Mouse (Mus musculus) embryonic facial prominence, embryonic 12.5 days (tissue): ENCODE data around the gene Rasl11a. TPM values are rescaled to one million over a fixed set of nuclear protein-coding genes. Genes with fewer than 3 reads are reported as not detected.

Experiments used
- ATAC-seq: fragments of 200-750 bp; cut with Nextera tagmentation; 2 replicates; pipeline ENCODE4 v1.8.0; 2017; ENCODE audit not compliant: insufficient number of reproducible peaks, insufficient read depth, low FRiP score, low TSS enrichment
- H3K27ac ChIP-seq: fragments of 300-500 bp; sonication (generic); 2 replicates; pipeline ENCODE4 v1.5.1; 2016; ENCODE audit warnings: mild to moderate bottlenecking
- H3K27me3 ChIP-seq: fragments of 300-500 bp; sonication (generic); 2 replicates; pipeline ENCODE4 v1.6.1; 2016; ENCODE audit warnings: mild to moderate bottlenecking, moderate library complexity
- H3K36me3 ChIP-seq: fragments of 300-500 bp; sonication (generic); 2 replicates; pipeline ENCODE4 v1.6.1; 2016; ENCODE audit warnings: mild to moderate bottlenecking
- H3K4me1 ChIP-seq: fragments of 300-500 bp; sonication (generic); 2 replicates; pipeline ENCODE4 v1.6.1; 2016
- H3K4me2 ChIP-seq: fragments of 300-500 bp; sonication (generic); replicated peaks from 2 replicates; pipeline ENCODE4 v1.6.1; 2016; ENCODE audit warnings: mild to moderate bottlenecking, moderate library complexity
- H3K4me3 ChIP-seq: fragments of 300-500 bp; sonication (generic); 2 replicates; pipeline ENCODE4 v1.5.1; 2016; ENCODE audit warnings: mild to moderate bottlenecking
- H3K9ac ChIP-seq: fragments of 300-500 bp; sonication (generic); 2 replicates; pipeline ENCODE4 v1.6.1; 2016; ENCODE audit warnings: mild to moderate bottlenecking, moderate library complexity
- H3K9me3 ChIP-seq: fragments of 300-500 bp; sonication (generic); 2 replicates; pipeline ENCODE4 v1.6.1; 2016; ENCODE audit warnings: mild to moderate bottlenecking, moderate library complexity
- WGBS: fragments of 180-500 bp; shearing (Covaris S2); methylation state at CpG from one replicate; pipeline ENCODE4 v1.1.7; 2016; 5-methylcytosine and 5-hydroxymethylcytosine counted together
- polyA plus RNA-seq: library from polyadenylated mRNA; unstranded; fragments of >200 nt; fragmentation: Nextera tagmentation; extraction: Ambion mirVana; gene quantifications from 2 replicates; pipeline ENCODE4 v1.2.1, GENCODE M21; 2016

Gene Rasl11a
- 17.2 and 18.8 TPM in 2 replicates for polyA plus RNA-seq

- peak; percentile 79 for ATAC-seq
- H3K4me1 ChIP-seq: peaks cover 14% of the 10 kb centered on the region; the same call in 1 of the 2 replicates
- H3K9ac ChIP-seq: peak within 1 kb of the TSS; percentile 75
- no peaks in the 10 kb centered on the region for H3K9me3 ChIP-seq
- 1% methylated on average over 40 of the region's 40 CpGs for WGBS
- H3K36me3 ChIP-seq: no peaks in the 10 kb centered on the region
- H3K4me2 ChIP-seq: peak within 1 kb of the TSS; percentile 88
- peak within 1 kb of the TSS; percentile 64 for H3K4me3 ChIP-seq
- H3K27me3 ChIP-seq: no peaks in the 10 kb centered on the region
- peak within 1 kb of the TSS; percentile 58 for H3K27ac ChIP-seq
These were observed at the start of gene Rasl11a for GRCm38 (mm10) chr5:146844945-146845365. Rasl11a (plus strand) TSS chr5:146845071.

DNA sequence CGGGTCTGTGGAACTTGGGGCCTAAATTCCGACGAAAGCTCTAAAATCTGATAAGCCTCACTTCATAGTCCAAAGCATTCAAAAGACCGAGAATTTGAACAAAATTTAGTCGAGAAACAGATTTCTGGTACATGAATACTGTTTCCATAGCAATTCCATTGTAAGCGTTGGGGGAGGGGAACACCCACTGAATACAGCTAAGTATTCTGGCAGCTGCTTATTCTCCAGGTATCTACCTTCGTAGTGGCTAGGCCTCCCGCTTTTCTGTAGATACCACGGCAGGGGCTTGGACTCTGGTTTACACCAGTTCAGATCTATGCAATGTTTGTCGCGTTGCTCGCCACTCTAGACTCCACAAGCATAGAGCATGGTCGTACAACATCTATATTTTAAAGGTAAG is 49.1 kb upstream of the Rasl11a start:
- peaks cover 23% of the 10 kb centered on the region for H3K4me1 ChIP-seq
- no peak overlapping the region for H3K4me2 ChIP-seq
- H3K27me3 ChIP-seq: no peaks in the 10 kb centered on the region
- no peaks in the 10 kb centered on the region for H3K9me3 ChIP-seq
- 76% methylated on average over 13 of the region's 13 CpGs for WGBS
- no peak overlapping the region for H3K27ac ChIP-seq
- no peak overlapping the region for H3K4me3 ChIP-seq
- no peak overlapping the region for H3K9ac ChIP-seq
- no peak for ATAC-seq
- H3K36me3 ChIP-seq: no peaks in the 10 kb centered on the region

- peaks cover 5% of the 10 kb centered on the region for H3K4me1 ChIP-seq
- no peaks in the 10 kb centered on the region for H3K27me3 ChIP-seq
- WGBS: 68% methylated on average over 9 of the region's 9 CpGs
- ATAC-seq: no peak
- no peak overlapping the region for H3K4me3 ChIP-seq
- no peak overlapping the region for H3K27ac ChIP-seq
- no peaks in the 10 kb centered on the region for H3K9me3 ChIP-seq
- no peak overlapping the region for H3K9ac ChIP-seq
- no peaks in the 10 kb centered on the region for H3K36me3 ChIP-seq
- H3K4me2 ChIP-seq: no peak overlapping the region
These were observed 46.8 kb upstream of the Rasl11a start for GRCm38 (mm10) chr5:146798031-146798430.

DNA sequence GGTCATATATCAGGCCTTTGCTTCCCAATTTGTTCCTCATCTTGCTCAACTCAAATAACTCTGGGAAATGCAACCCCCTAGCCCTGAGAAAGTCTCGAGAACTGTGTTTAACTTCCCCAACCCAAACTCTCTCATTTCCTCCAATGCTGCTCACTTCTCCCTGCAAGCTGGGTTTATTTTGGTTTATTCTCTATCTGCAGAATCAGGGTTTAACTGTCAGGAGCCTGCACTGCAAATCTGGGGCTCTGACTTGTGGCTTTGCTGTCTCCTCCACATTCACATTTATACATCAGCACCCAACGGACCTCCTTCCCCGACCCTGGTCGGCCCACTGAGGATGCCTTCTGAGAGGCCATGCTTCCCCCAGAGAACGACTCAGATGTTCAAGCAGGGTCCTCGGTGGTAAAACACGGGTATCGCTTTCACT is 38.9 kb upstream of the Rasl11a start:
- H3K9me3 ChIP-seq: no peaks in the 10 kb centered on the region
- WGBS: 66% methylated on average over 8 of the region's 8 CpGs
- no peaks in the 10 kb centered on the region for H3K36me3 ChIP-seq
- no peak for ATAC-seq
- no peak overlapping the region for H3K9ac ChIP-seq
- 0 out of 2 replicates have a peak, but pooled peaks cover 5% of the 10 kb centered on the region for H3K4me1 ChIP-seq
- H3K4me2 ChIP-seq: no peak overlapping the region
- H3K27ac ChIP-seq: no peak overlapping the region
- H3K27me3 ChIP-seq: no peaks in the 10 kb centered on the region
- H3K4me3 ChIP-seq: no peak overlapping the region

- H3K27me3 ChIP-seq: no peaks in the 10 kb centered on the region
- no peaks in the 10 kb centered on the region for H3K36me3 ChIP-seq
- H3K4me3 ChIP-seq: no peak overlapping the region
- no peak overlapping the region for H3K4me2 ChIP-seq
- no peak overlapping the region for H3K27ac ChIP-seq
- WGBS: 71% methylated on average over 5 of the region's 5 CpGs
- ATAC-seq: no peak
- 0 out of 2 replicates have a peak, but pooled peaks cover 5% of the 10 kb centered on the region for H3K4me1 ChIP-seq
- H3K9ac ChIP-seq: no peak overlapping the region
- H3K9me3 ChIP-seq: no peaks in the 10 kb centered on the region
These were observed 34.9 kb upstream of the Rasl11a start for GRCm38 (mm10) chr5:146809951-146810350.

DNA sequence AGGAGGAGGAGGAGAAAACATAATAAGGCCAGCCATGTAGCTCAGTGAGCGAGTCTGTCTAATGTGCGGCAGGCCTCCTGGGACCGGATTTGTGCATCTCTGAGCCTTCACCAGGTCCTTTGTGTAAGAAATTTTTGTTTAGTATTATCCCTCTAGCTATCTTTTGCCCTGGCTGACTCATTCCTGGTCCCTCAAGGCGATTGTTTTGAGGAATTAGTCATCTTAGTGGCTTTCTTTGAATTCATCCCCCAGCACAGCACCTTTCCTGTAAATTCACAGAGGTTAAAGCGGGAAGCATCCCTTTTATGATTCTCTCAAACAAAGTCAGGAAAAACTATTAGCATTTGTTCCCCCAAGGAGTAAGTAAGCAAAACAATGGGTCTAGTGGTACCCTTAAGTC is 32.0 kb upstream of the Rasl11a start:
- H3K27me3 ChIP-seq: no peaks in the 10 kb centered on the region
- no peaks in the 10 kb centered on the region for H3K4me1 ChIP-seq
- no peak overlapping the region for H3K27ac ChIP-seq
- no peak overlapping the region for H3K4me3 ChIP-seq
- H3K9ac ChIP-seq: no peak overlapping the region
- no peaks in the 10 kb centered on the region for H3K9me3 ChIP-seq
- 89% methylated on average over 5 of the region's 5 CpGs for WGBS
- H3K36me3 ChIP-seq: no peaks in the 10 kb centered on the region
- ATAC-seq: no peak
- no peak overlapping the region for H3K4me2 ChIP-seq

DNA sequence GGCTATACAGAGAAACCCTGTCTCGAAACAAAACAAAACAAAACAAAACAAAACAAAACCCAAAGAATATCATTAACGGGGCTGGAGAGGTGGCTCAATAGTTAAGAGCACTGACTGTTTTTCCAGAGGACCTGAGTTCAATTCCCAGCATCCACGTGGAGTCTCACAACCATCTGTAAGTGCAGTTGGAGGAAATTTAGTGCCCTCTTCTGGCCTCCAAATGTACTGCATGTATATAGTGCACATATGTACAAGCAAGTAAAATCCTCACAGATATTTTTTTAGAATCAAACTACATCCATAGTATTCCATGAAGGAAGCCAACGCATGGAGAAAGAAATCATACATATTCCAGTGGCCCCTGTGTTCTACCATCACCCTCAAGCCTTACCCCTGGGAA is 31.4 kb upstream of the Rasl11a start:
- Histone ChIP-seq H3K36me3 (no peaks in the 10 kb centered on the region), H3K27me3 (no peaks in the 10 kb centered on the region), H3K4me2 (no peak overlapping the region), H3K27ac (no peak overlapping the region), H3K4me1 (no peaks in the 10 kb centered on the region), H3K4me3 (no peak overlapping the region), H3K9me3 (no peaks in the 10 kb centered on the region), H3K9ac (no peak overlapping the region)
- ATAC-seq: no peak
- WGBS: 87% methylated on average over 4 of the region's 4 CpGs

DNA sequence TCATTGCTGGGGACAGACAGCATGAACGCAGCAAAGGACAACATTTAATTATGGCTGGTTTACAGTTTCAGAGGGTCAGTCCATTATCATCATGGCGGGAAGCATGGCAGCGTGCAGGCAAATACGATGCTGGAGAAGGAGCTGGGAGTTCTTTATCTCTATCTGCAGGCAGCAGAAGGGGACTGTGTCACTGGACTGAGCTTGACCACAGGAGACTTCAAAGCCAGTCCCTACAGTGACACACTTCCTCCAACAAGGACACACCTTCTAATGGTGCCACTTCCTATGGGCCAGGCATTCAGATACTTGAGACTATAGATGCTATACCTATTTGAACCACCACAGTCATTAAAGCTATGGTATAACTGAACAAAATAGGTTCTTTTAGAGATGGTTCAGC is 29.5 kb upstream of the Rasl11a start:
- 76% methylated on average over 4 of the region's 4 CpGs for WGBS
- Histone ChIP-seq H3K4me1 (no peaks in the 10 kb centered on the region), H3K4me2 (no peak overlapping the region), H3K36me3 (no peaks in the 10 kb centered on the region), H3K4me3 (no peak overlapping the region), H3K9ac (no peak overlapping the region), H3K27ac (no peak overlapping the region), H3K9me3 (no peaks in the 10 kb centered on the region), H3K27me3 (no peaks in the 10 kb centered on the region)
- no peak for ATAC-seq

DNA sequence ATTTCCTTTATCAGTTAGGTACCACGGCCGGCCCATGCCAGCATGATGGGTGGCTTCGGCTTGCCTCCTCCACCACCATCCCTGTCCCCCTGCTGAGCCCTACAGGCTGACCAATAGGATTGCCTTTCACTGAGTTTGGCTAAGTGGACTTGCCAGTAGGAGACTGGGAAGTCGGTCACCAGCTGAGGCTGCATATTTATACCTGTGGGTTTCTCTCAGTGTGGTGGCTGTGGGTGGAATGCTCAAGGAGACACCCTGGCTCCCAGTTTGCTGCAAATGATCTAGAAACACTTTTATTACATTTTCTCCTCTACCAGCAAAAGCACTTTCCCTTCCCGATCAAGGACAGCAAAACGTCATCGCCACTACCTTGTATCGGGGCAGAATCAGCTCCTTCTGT is 27.3 kb upstream of the Rasl11a start:
- H3K27me3 ChIP-seq: no peaks in the 10 kb centered on the region
- no peaks in the 10 kb centered on the region for H3K9me3 ChIP-seq
- no peak overlapping the region for H3K9ac ChIP-seq
- H3K4me3 ChIP-seq: no peak overlapping the region
- no peak overlapping the region for H3K27ac ChIP-seq
- H3K4me1 ChIP-seq: no peaks in the 10 kb centered on the region
- H3K36me3 ChIP-seq: no peaks in the 10 kb centered on the region
- WGBS: 85% methylated on average over 8 of the region's 8 CpGs
- no peak overlapping the region for H3K4me2 ChIP-seq
- ATAC-seq: no peak

DNA sequence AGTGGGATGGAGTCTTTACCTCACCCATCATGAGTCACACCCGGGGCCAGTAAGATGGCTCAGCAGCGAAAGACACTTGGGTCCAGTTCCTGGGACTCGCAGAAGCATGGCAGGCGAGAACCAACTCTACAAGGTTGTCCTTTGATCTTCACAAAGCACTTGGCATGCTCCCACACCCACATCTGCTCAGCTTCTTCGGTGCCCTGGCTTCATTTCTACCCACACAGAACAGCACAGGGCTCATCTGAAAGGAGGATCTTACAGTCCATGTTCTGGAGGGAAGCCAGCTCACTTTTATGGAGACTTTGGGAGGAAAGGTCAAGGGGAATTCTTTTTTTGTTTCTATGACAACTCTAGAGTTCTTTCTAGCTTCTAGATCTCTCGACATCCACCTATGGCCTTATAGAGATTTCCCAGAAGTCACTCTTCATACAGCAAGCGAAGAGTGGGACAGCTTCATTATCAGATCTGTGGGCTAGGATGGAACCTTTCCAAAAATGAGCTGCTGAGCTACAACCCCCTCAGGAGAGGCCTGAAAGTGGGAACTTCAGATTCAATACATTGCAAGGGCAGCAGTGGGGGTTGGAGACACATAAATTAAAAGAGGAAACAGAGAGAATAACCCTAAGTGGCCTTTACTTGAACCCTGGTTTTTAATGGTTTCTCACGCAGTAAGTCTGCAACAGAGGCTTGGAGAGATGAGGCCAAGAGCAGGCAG is 25.8 kb upstream of the Rasl11a start:
- Histone ChIP-seq H3K36me3 (no peaks in the 10 kb centered on the region), H3K4me1 (no peaks in the 10 kb centered on the region), H3K27me3 (no peaks in the 10 kb centered on the region), H3K27ac (no peak overlapping the region), H3K9me3 (no peaks in the 10 kb centered on the region), H3K4me2 (no peak overlapping the region), H3K9ac (no peak overlapping the region), H3K4me3 (no peak overlapping the region)
- 84% methylated on average over 8 of the region's 8 CpGs for WGBS
- ATAC-seq: no peak

DNA sequence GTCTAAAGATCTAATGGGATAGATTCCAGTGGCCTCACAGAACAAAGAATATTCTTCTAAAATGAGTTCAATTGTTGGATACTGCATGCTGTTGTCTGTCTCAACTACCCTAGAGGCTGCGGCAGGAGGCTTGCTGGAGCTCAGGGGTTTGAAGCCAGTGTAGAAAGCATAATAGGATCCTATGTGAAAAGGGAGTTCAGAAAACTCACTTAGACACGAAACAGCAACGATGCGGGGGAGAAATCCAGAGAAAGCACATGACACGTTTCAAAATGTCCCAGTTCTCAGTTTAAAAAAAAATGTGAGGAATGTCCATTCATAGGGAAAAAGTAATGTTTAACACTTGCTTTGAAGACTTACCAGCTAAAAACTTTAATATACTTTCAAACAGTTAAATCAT is 21.9 kb upstream of the Rasl11a start:
- WGBS: 71% methylated on average over 5 of the region's 5 CpGs

GRCm38 (mm10) chr5:146829528-146829927 is 15.3 kb upstream of the Rasl11a start:
- Histone ChIP-seq H3K27me3 (no peaks in the 10 kb centered on the region), H3K4me2 (no peak overlapping the region), H3K27ac (no peak overlapping the region), H3K9ac (no peak overlapping the region), H3K36me3 (peaks cover 1% of the 10 kb centered on the region; the same call in 1 of the 2 replicates), H3K9me3 (no peaks in the 10 kb centered on the region), H3K4me3 (no peak overlapping the region), H3K4me1 (peaks cover 2% of the 10 kb centered on the region; the same call in 1 of the 2 replicates)
- no peak for ATAC-seq
- 49% methylated on average over 8 of the region's 8 CpGs for WGBS

More for the DNA sequence above, 21.9 kb upstream of the Rasl11a start:
- Histone ChIP-seq H3K27ac (no peak overlapping the region), H3K27me3 (no peaks in the 10 kb centered on the region), H3K4me2 (no peak overlapping the region), H3K4me3 (no peak overlapping the region), H3K4me1 (no peaks in the 10 kb centered on the region), H3K9me3 (no peaks in the 10 kb centered on the region), H3K9ac (no peak overlapping the region), H3K36me3 (no peaks in the 10 kb centered on the region)
- no peak for ATAC-seq
